In genomic region chr2:120185527-120186276, GRCm38 (mm10) we compare ENCODE assay signal across 13 mouse cellular contexts. TPM values are rescaled to one million over a fixed set of nuclear protein-coding genes. Genes with fewer than 3 reads are reported as not detected.
DNase-seq lines count a peak whose midpoint lies in the region; ATAC-seq and TF ChIP-seq lines count a peak whose summit lies in the region.
"Had no signal": no experiment of that assay in that cellular context is flagged by ENCODE, and none has a peak within 500 bp of the region (broad histone marks: within the 10 kb centered on the region; RNA-seq: fewer than 3 reads in every experiment).

No protein-coding gene starts in this region.

- no peaks in the 10 kb centered on the region for H3K9me3 ChIP-seq in kidney, embryonic 14.5 days (ENCODE audit: control insufficient read depth, low read length)
- H3K9me3 ChIP-seq in hindbrain, embryonic 10.5 days = no peaks in the 10 kb centered on the region
- H3K9me3 ChIP-seq: embryonic facial prominence, embryonic 15.5 days; midbrain, embryonic 10.5 days; stomach, embryonic 15.5 days had no signal

- TF ChIP-seq CTCF in kidney, adult 2 months (conservative IDR thresholded peaks at IDR 0.05; ENCODE audit: insufficient read depth, insufficient read length, low read depth, low read length) = peak; percentile 46; the same call in 1 of the 2 replicates
- TF ChIP-seq CTCF in C2C12 (IDR thresholded peaks at IDR 0.05; ENCODE audit: control insufficient read depth, insufficient read depth, insufficient read length) = peak; percentile 28
- peak; percentile 23; the same call in 1 of the 2 replicates for TF ChIP-seq CTCF in embryonic fibroblast, embryonic 13.5 days (IDR thresholded peaks at IDR 0.05; ENCODE audit: borderline replicate concordance, insufficient read depth, low read length)

- no peaks in the 10 kb centered on the region for H3K27me3 ChIP-seq in kidney, adult 2 months (replicated peaks; ENCODE audit: control insufficient read depth, insufficient read depth, low read length)
- no peaks in the 10 kb centered on the region for H3K27me3 ChIP-seq in kidney, embryonic 14.5 days (ENCODE audit: control insufficient read depth, insufficient read depth, low read length)
- peaks cover 17% of the 10 kb centered on the region for H3K27me3 ChIP-seq in C2C12 (ENCODE audit: control insufficient read depth, insufficient read depth, insufficient read length)
- H3K27me3 ChIP-seq in hindbrain, embryonic 10.5 days (ENCODE audit: insufficient read depth, poor library complexity, severe bottlenecking) = no peaks in the 10 kb centered on the region; the same call in 1 of the 2 replicates
- H3K27me3 ChIP-seq: embryonic facial prominence, embryonic 15.5 days; stomach, embryonic 15.5 days had no signal

- no peaks in the 10 kb centered on the region for H3K79me2 ChIP-seq in C2C12 (ENCODE audit: control insufficient read depth, insufficient read depth)

- no peak overlapping the region for H3K9ac ChIP-seq in kidney, embryonic 14.5 days (ENCODE audit: low read depth, low read length)
- H3K9ac ChIP-seq: embryonic facial prominence, embryonic 15.5 days; stomach, embryonic 15.5 days had no signal

- WGBS in kidney, adult 2 months = 76% methylated on average over 6 of the region's 6 CpGs
- WGBS in kidney, embryonic 14.5 days = 76% methylated on average over 6 of the region's 6 CpGs
- WGBS in hindbrain, embryonic 10.5 days = 82% methylated on average over 6 of the region's 6 CpGs

- no peak for DNase-seq in cerebellum, adult 11 months
- no peak for DNase-seq in kidney, adult 2 months
- DNase-seq in thymus, postnatal 14 days = no peak
- DNase-seq in hindbrain, embryonic 10.5 days (ENCODE audit: low spot score) = no peak
- DNase-seq: left cerebral cortex, postnatal 4 days had no signal

- no peak overlapping the region for H3K27ac ChIP-seq in kidney, adult 2 months (ENCODE audit: insufficient read depth, low read depth, low read length)
- H3K27ac ChIP-seq in kidney, embryonic 14.5 days (ENCODE audit: low read depth, low read length) = no peak overlapping the region
- H3K27ac ChIP-seq in embryonic fibroblast, embryonic 13.5 days (ENCODE audit: insufficient read depth, low read length) = no peak overlapping the region
- H3K27ac ChIP-seq in hindbrain, embryonic 10.5 days = no peak overlapping the region
- H3K27ac ChIP-seq: embryonic facial prominence, embryonic 15.5 days; midbrain, embryonic 10.5 days; stomach, embryonic 15.5 days had no signal

- TF ChIP-seq POLR2A in kidney, adult 2 months (IDR thresholded peaks at IDR 0.05; ENCODE audit: low read depth, low read length) = no peak
- TF ChIP-seq POLR2A in embryonic fibroblast, embryonic 13.5 days (IDR thresholded peaks at IDR 0.05; ENCODE audit: low read depth, low read length) = no peak

- H3K4me2 ChIP-seq in kidney, embryonic 14.5 days (replicated peaks; ENCODE audit: low read depth, low read length) = no peak overlapping the region
- H3K4me2 ChIP-seq: embryonic facial prominence, embryonic 15.5 days; stomach, embryonic 15.5 days had no signal

- 0 out of 2 replicates have a peak, but pooled peaks have one; percentile 61 for ATAC-seq in cerebellum, adult (ENCODE audit: insufficient number of reproducible peaks, low FRiP score, low TSS enrichment)
- no peak for ATAC-seq in kidney, embryonic 14.5 days (ENCODE audit: low FRiP score, low TSS enrichment)
- ATAC-seq: CD4-positive, CD25-positive, alpha-beta regulatory T cell, adult 4 months had no signal

- H3K4me3 ChIP-seq in kidney, adult 2 months (ENCODE audit: insufficient read depth, low read depth, low read length) = no peak overlapping the region
- H3K4me3 ChIP-seq in kidney, embryonic 14.5 days (ENCODE audit: low read length) = no peak overlapping the region
- H3K4me3 ChIP-seq in C2C12 (ENCODE audit: insufficient read depth, poor library complexity, severe bottlenecking) = no peak overlapping the region
- no peak overlapping the region for H3K4me3 ChIP-seq in embryonic fibroblast, embryonic 13.5 days (ENCODE audit: insufficient read depth, low read length)
- no peak overlapping the region for H3K4me3 ChIP-seq in hindbrain, embryonic 10.5 days
- H3K4me3 ChIP-seq: embryonic facial prominence, embryonic 15.5 days; midbrain, embryonic 10.5 days; stomach, embryonic 15.5 days had no signal

- H3K79me3 ChIP-seq in C2C12 (ENCODE audit: low read depth) = no peaks in the 10 kb centered on the region

- H3K36me3 ChIP-seq in kidney, adult 2 months (ENCODE audit: control insufficient read depth, insufficient read depth, low read length) = no peaks in the 10 kb centered on the region
- H3K36me3 ChIP-seq in kidney, embryonic 14.5 days (ENCODE audit: control insufficient read depth, insufficient read depth, low read length) = no peaks in the 10 kb centered on the region
- H3K36me3 ChIP-seq in C2C12 (ENCODE audit: control insufficient read depth, insufficient read depth) = no peaks in the 10 kb centered on the region
- H3K36me3 ChIP-seq in hindbrain, embryonic 10.5 days = no peaks in the 10 kb centered on the region
- H3K36me3 ChIP-seq: embryonic facial prominence, embryonic 15.5 days; midbrain, embryonic 10.5 days; stomach, embryonic 15.5 days had no signal

- no peaks in the 10 kb centered on the region for H3K4me1 ChIP-seq in kidney, adult 2 months (ENCODE audit: control insufficient read depth, insufficient read depth, low read length)
- H3K4me1 ChIP-seq in kidney, embryonic 14.5 days (ENCODE audit: control insufficient read depth, insufficient read depth, low read length) = no peaks in the 10 kb centered on the region
- H3K4me1 ChIP-seq in embryonic fibroblast, embryonic 13.5 days (ENCODE audit: control insufficient read depth, insufficient read depth, low read length) = no peaks in the 10 kb centered on the region
- H3K4me1 ChIP-seq in hindbrain, embryonic 10.5 days (replicated peaks) = no peaks in the 10 kb centered on the region
- H3K4me1 ChIP-seq: embryonic facial prominence, embryonic 15.5 days; midbrain, embryonic 10.5 days; stomach, embryonic 15.5 days had no signal

- no peak overlapping the region for H3ac ChIP-seq in C2C12 (ENCODE audit: control insufficient read depth, insufficient read length, low read depth)

TF ChIP-seq in C2C12, 6 proteins besides CTCF, POLR2A, EP300 and RAD21:
- TF ChIP-seq MYOG (IDR thresholded peaks at IDR 0.05; ENCODE audit: control insufficient read depth, extremely low read depth, insufficient read length) = no peak
- TF ChIP-seq USF1 (IDR thresholded peaks at IDR 0.05; ENCODE audit: low read depth) = no peak
- no peak for TF ChIP-seq CEBPB (IDR thresholded peaks at IDR 0.05; ENCODE audit: low read depth)
- TF ChIP-seq MYOD1 (IDR thresholded peaks at IDR 0.05; ENCODE audit: control insufficient read depth, insufficient read length, low read depth) = no peak
- TF ChIP-seq FOSL1 (IDR thresholded peaks at IDR 0.05; ENCODE audit: insufficient read depth, low read length, poor library complexity, severe bottlenecking) = no peak
- no peak for TF ChIP-seq MAX (IDR thresholded peaks at IDR 0.05)

RNA-seq across cellular contexts. Expression of gene Ehd4, which starts 31.3 kb away (rescaled TPM):
- polyA plus RNA-seq in kidney, adult 2 months (2012; rRNA removed) = 36.5 and 38.2 TPM in 2 replicates
- polyA plus RNA-seq in kidney, embryonic 14.5 days (2014; fragmentation: Nextera tagmentation; extraction: Ambion mirVana) = 20.1 and 31.8 TPM in 2 replicates
- polyA plus RNA-seq in C2C12 (2012; fragmentation: generic; extraction: Trizol) = 60.1 TPM
- polyA plus RNA-seq in embryonic fibroblast, embryonic 13.5 days (2011; ENCODE audit: insufficient read length, low read depth, missing spikeins) = 19.5 and 22.9 TPM in 2 replicates
- polyA plus RNA-seq in hindbrain, embryonic 10.5 days (2016; fragmentation: Nextera tagmentation; extraction: Ambion mirVana) = 24.8 and 26.5 TPM in 2 replicates

RNA-seq across cellular contexts. Expression of gene Pla2g4e, which starts 59.4 kb away (rescaled TPM):
- 0.01 and 0.33 TPM in 2 replicates for polyA plus RNA-seq in kidney, adult 2 months (2012; rRNA removed)
- polyA plus RNA-seq in kidney, embryonic 14.5 days (2014; fragmentation: Nextera tagmentation; extraction: Ambion mirVana) = not detected in 2 replicates
- polyA plus RNA-seq in C2C12 (2012; fragmentation: generic; extraction: Trizol) = not detected
- not detected in 2 replicates for polyA plus RNA-seq in embryonic fibroblast, embryonic 13.5 days (2011; ENCODE audit: insufficient read length, low read depth, missing spikeins)
- 0.21 TPM in 1 of 2 replicates, not detected in the other for polyA plus RNA-seq in hindbrain, embryonic 10.5 days (2016; fragmentation: Nextera tagmentation; extraction: Ambion mirVana)
- polyA plus RNA-seq: CD4-positive, CD25-positive, alpha-beta regulatory T cell, adult 4 months had no signal
